ENCODE assay signal across 8 mouse cellular contexts in the genomic region with DNA sequence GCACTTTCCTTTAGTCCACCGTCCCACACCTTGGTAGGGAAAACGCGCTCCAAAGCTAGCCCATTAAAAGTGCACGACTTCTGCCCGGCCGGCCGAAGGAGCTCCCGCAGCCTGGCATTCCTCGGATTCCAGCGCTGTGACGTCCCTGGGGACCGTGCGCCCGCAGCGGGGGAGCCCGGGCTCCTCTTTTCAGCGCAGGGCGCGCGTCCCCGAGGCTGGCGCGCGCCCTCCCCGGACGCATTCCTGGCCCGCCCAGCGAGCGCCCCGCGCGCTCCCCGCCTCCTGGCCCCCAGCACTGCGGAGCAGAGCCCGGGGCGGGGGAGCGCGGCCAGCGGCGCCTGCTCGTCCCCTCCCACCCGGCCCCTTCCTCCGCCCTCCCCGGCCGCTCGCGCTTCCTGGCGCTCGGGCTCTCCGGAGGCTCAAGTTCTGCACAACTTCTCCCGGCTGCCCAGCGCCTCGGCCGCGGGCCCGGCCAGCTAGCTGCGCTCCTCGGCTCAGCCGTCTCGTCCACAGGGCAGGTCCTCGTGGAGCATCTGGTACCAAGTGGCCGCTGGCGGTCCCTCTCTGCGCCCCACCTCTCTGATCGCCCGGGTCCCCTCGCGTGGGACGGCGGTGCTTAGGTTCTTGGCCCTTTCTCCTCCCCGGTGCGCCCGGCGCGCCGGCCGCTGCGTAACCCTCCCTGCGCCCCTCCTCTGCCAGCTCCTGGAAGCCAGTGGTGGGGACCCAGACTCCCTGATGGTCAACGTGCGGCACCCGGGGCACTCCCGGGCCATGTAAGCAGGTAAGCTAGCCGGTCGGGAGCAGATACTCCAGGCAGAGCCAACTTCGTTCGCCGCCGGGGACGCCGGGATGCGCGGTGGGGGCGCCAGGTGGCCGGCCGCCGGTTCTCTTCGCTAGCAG. TPM values are rescaled to one million over a fixed set of nuclear protein-coding genes. Genes with fewer than 3 reads are reported as not detected.
DNase-seq lines count a peak whose midpoint lies in the region; ATAC-seq and TF ChIP-seq lines count a peak whose summit lies in the region.
"Had no signal": no experiment of that assay in that cellular context is flagged by ENCODE, and none has a peak within 500 bp of the region (broad histone marks: within the 10 kb centered on the region; RNA-seq: fewer than 3 reads in every experiment).

A gene (plus strand): TSS at position 385 of the 900 bp plus-strand sequence.

- ATAC-seq in common myeloid progenitor, adult 5-6 weeks (replicated peaks; ENCODE audit: low read depth, poor library complexity, severe bottlenecking): peak; percentile 55
- ATAC-seq in intestine, embryonic 15.5 days: peak; percentile 95
- ATAC-seq in limb, embryonic 13.5 days (ENCODE audit: low FRiP score, low read depth): peak; percentile 93
- peak; percentile 84 for ATAC-seq in midbrain, embryonic 15.5 days (replicated peaks)
- peak; percentile 91 for ATAC-seq in stomach, postnatal 0 days (ENCODE audit: low FRiP score, low TSS enrichment)

- no peak; the same call in 1 of the 2 replicates for TF ChIP-seq CTCF in stomach, postnatal 0 days (IDR thresholded peaks at IDR 0.05; ENCODE audit: low read depth)

- DNase-seq in R1 (ENCODE audit: low read depth, low spot score): peak; percentile 81
- DNase-seq in gastrocnemius, postnatal 4 days (ENCODE audit: low spot score in 2 of 2): peak; percentile 81 to 86
- DNase-seq in stomach, postnatal 0 days (ENCODE audit: low spot score): peak; percentile 91

- no peaks in the 10 kb centered on the region for H3K36me3 ChIP-seq in intestine, embryonic 15.5 days
- H3K36me3 ChIP-seq in limb, embryonic 13.5 days: no peaks in the 10 kb centered on the region
- no peaks in the 10 kb centered on the region for H3K36me3 ChIP-seq in midbrain, embryonic 15.5 days (replicated peaks)
- H3K36me3 ChIP-seq in stomach, postnatal 0 days (ENCODE audit: control insufficient read depth, insufficient read depth, low read length): no peaks in the 10 kb centered on the region

- peaks cover 19% of the 10 kb centered on the region for H3K4me1 ChIP-seq in intestine, embryonic 15.5 days (replicated peaks)
- H3K4me1 ChIP-seq in limb, embryonic 13.5 days: peaks cover 52% of the 10 kb centered on the region
- peaks cover 21% of the 10 kb centered on the region for H3K4me1 ChIP-seq in midbrain, embryonic 15.5 days
- 0 out of 2 replicates have a peak, but pooled peaks cover 2% of the 10 kb centered on the region for H3K4me1 ChIP-seq in stomach, postnatal 0 days (replicated peaks; ENCODE audit: control insufficient read depth, insufficient read depth)

- H3K27ac ChIP-seq in intestine, embryonic 15.5 days: peak within 1 kb of the TSS; percentile 92
- H3K27ac ChIP-seq in limb, embryonic 13.5 days: peak within 1 kb of the TSS; percentile 98
- 0 out of 2 replicates have a peak within 1 kb of the TSS, but pooled peaks have one; percentile 10 for H3K27ac ChIP-seq in midbrain, embryonic 15.5 days
- H3K27ac ChIP-seq in stomach, postnatal 0 days (replicated peaks): peak within 1 kb of the TSS; percentile 98
- H3K27ac ChIP-seq: macrophage had no signal

- peak within 1 kb of the TSS; percentile 86 for H3K4me3 ChIP-seq in intestine, embryonic 15.5 days (replicated peaks)
- peak within 1 kb of the TSS; percentile 85 for H3K4me3 ChIP-seq in limb, embryonic 13.5 days
- peak within 1 kb of the TSS; percentile 48 for H3K4me3 ChIP-seq in midbrain, embryonic 15.5 days
- H3K4me3 ChIP-seq in stomach, postnatal 0 days (ENCODE audit: low read depth, low read length): peak within 1 kb of the TSS; percentile 83

- TF ChIP-seq EP300 in stomach, postnatal 0 days (optimal IDR thresholded peaks at IDR 0.05): no peak

- no peaks in the 10 kb centered on the region for H3K9me3 ChIP-seq in intestine, embryonic 15.5 days
- no peaks in the 10 kb centered on the region for H3K9me3 ChIP-seq in limb, embryonic 13.5 days
- no peaks in the 10 kb centered on the region for H3K9me3 ChIP-seq in midbrain, embryonic 15.5 days
- no peaks in the 10 kb centered on the region for H3K9me3 ChIP-seq in stomach, postnatal 0 days (ENCODE audit: control insufficient read depth, low read length)

- H3K27me3 ChIP-seq in intestine, embryonic 15.5 days (replicated peaks): no peaks in the 10 kb centered on the region
- H3K27me3 ChIP-seq in limb, embryonic 13.5 days: no peaks in the 10 kb centered on the region
- H3K27me3 ChIP-seq in midbrain, embryonic 15.5 days (replicated peaks): peaks cover 42% of the 10 kb centered on the region
- H3K27me3 ChIP-seq in stomach, postnatal 0 days (ENCODE audit: control insufficient read depth, insufficient read depth, low read length): no peaks in the 10 kb centered on the region

- peak within 1 kb of the TSS; percentile 83 for H3K4me2 ChIP-seq in intestine, embryonic 15.5 days (replicated peaks)
- H3K4me2 ChIP-seq in limb, embryonic 13.5 days (replicated peaks): peak within 1 kb of the TSS; percentile 82
- H3K4me2 ChIP-seq in midbrain, embryonic 15.5 days: peak within 1 kb of the TSS; percentile 99
- H3K4me2 ChIP-seq in stomach, postnatal 0 days (replicated peaks; ENCODE audit: low read depth): peak within 1 kb of the TSS; percentile 93

- peak within 1 kb of the TSS; percentile 89 for H3K9ac ChIP-seq in intestine, embryonic 15.5 days
- peak within 1 kb of the TSS; percentile 93 for H3K9ac ChIP-seq in limb, embryonic 13.5 days
- peak within 1 kb of the TSS; percentile 44 for H3K9ac ChIP-seq in midbrain, embryonic 15.5 days
- H3K9ac ChIP-seq in stomach, postnatal 0 days (ENCODE audit: low read length): peak within 1 kb of the TSS; percentile 88

- WGBS in intestine, embryonic 15.5 days: under 1% methylated on average over 91 of the region's 98 CpGs
- under 1% methylated on average over 81 of the region's 98 CpGs for WGBS in limb, embryonic 13.5 days
- WGBS in midbrain, embryonic 15.5 days: 0% methylated on average over 79 of the region's 98 CpGs
- under 1% methylated on average over 66 of the region's 98 CpGs for WGBS in stomach, postnatal 0 days

RNA-seq across cellular contexts. Expression of the gene that starts here (rescaled TPM):
- 2.0 and 2.3 TPM in 2 replicates for total RNA-seq in common myeloid progenitor, adult 5-6 weeks (2017)
- total RNA-seq in gastrocnemius, postnatal 4 days (2021): 10 to 100 TPM; 19.7 to 22.1 TPM
- polyA plus RNA-seq in intestine, embryonic 15.5 days (2015; fragmentation: Nextera tagmentation; extraction: Ambion mirVana): 4.9 and 6.2 TPM in 2 replicates
- 10.7 and 11.1 TPM in 2 replicates for polyA plus RNA-seq in limb, embryonic 13.5 days (2015; fragmentation: Nextera tagmentation; extraction: Ambion mirVana)
- polyA plus RNA-seq in midbrain, embryonic 15.5 days (2015; fragmentation: Nextera tagmentation; extraction: Ambion mirVana): 1.5 and 2.1 TPM in 2 replicates
- polyA plus RNA-seq in stomach, postnatal 0 days (2015; fragmentation: Nextera tagmentation; extraction: Ambion mirVana): 4.5 and 5.3 TPM in 2 replicates

Comparison
In these comparisons a context has a peak if more than half of its experiments do, and no peak if none do; other contexts are left out.
1. Peak in every context shown above with its lines: DNase-seq, ATAC-seq, H3K4me3 ChIP-seq and H3K27ac ChIP-seq.
2. H3K27ac ChIP-seq: peak in every context shown above with its lines; median percentile 98 in limb, embryonic 13.5 days; 98 in stomach, postnatal 0 days; 92 in intestine, embryonic 15.5 days; 10 in midbrain, embryonic 15.5 days.